Mouse (Mus musculus) ES-Bruce4 (cell line): ENCODE results near the gene Flt3l. TPM values are rescaled to one million over a fixed set of nuclear protein-coding genes. Genes with fewer than 3 reads are reported as not detected.

Experiments
- H3K27ac ChIP-seq: 2 replicates; pipeline ENCODE4 v1.5.1; 2012; ENCODE audit warnings: low read length, inconsistent platforms; ENCODE audit not compliant: insufficient read depth
- H3K27me3 ChIP-seq: 2 replicates; pipeline ENCODE4 v1.6.1; 2012; ENCODE audit warnings: mild to moderate bottlenecking, low read length, inconsistent platforms; ENCODE audit not compliant: control insufficient read depth, poor library complexity, insufficient read depth, severe bottlenecking
- H3K36me3 ChIP-seq: 2 replicates; pipeline ENCODE4 v1.6.1; 2012; ENCODE audit warnings: inconsistent platforms, mild to moderate bottlenecking, low read length, moderate library complexity; ENCODE audit not compliant: control insufficient read depth, poor library complexity, insufficient read depth, severe bottlenecking
- H3K4me1 ChIP-seq: one replicate; pipeline ENCODE4 v1.8.1; 2011; ENCODE audit warnings: low read length; ENCODE audit not compliant: control insufficient read depth, insufficient read depth
- H3K4me3 ChIP-seq: 2 replicates; pipeline ENCODE4 v1.5.1; 2011; ENCODE audit warnings: low read depth, mild to moderate bottlenecking, low read length
- H3K9ac ChIP-seq: 2 replicates; pipeline ENCODE4 v1.6.1; 2012; ENCODE audit warnings: low read depth, mild to moderate bottlenecking, inconsistent platforms; ENCODE audit not compliant: poor library complexity, severe bottlenecking
- H3K9me3 ChIP-seq: replicated peaks from 2 replicates; pipeline ENCODE4 v1.6.1; 2012; ENCODE audit warnings: mild to moderate bottlenecking, low read length, inconsistent platforms; ENCODE audit not compliant: control insufficient read depth, poor library complexity, insufficient read depth, severe bottlenecking
- CTCF ChIP-seq: IDR thresholded peaks from one replicate; pipeline ENCODE4 v1.8.1; 2011; ENCODE audit warnings: low read depth, low read length
- EP300 ChIP-seq: IDR thresholded peaks from 2 replicates; pipeline ENCODE4 v1.6.1; 2011; ENCODE audit warnings: low read depth, low read length; ENCODE audit not compliant: insufficient read depth
- POLR2A ChIP-seq: IDR thresholded peaks from one replicate; pipeline ENCODE4 v1.8.1; 2011; ENCODE audit warnings: low read length; ENCODE audit not compliant: insufficient read depth
- polyA plus RNA-seq: library from polyadenylated mRNA; stranded (reverse); fragments of >200 nt; gene quantifications from 2 replicates; pipeline ENCODE4 v1.2.4, GENCODE M21; 2011; ENCODE audit warnings: low read depth; ENCODE audit not compliant: missing spikeins, insufficient read depth, insufficient read length

Gene Flt3l
- polyA plus RNA-seq, 1 experiment, result 3.0 TPM

DNA sequence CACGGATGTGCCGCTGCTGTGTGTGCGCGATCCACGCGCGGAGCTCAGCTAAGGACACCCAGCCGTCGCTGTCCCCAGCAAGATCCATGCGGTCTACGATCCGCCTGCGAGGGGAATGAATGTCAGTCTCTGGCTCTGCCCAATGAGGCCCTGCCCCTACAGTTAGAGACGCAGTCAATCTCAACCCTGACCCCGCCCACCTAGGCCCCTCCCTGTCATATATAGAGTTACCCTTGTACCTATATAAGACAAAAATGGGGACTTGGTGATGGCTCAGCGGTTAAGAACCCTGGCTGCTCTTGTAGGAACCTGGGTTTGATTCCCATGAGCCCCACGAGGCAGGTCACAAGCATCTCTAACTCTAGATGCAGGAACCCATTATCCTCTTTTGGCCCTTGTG is 47.6 kb downstream of the Flt3l start:
- Histone ChIP-seq H3K36me3 (0 out of 2 replicates have a peak, but pooled peaks cover 3% of the 10 kb centered on the region), H3K9ac (no peak overlapping the region)

GRCm38 (mm10) chr7:45086084-45086483 is 50.1 kb downstream of the Flt3l start:
- no peak overlapping the region for H3K27ac ChIP-seq
- H3K27me3 ChIP-seq, result no peaks in the 10 kb centered on the region
- H3K36me3 ChIP-seq, result 0 out of 2 replicates have a peak, but pooled peaks cover 3% of the 10 kb centered on the region
- TF ChIP-seq POLR2A (no peak), EP300 (no peak), CTCF (peak; percentile 87)
- H3K9ac ChIP-seq, result no peak overlapping the region
- H3K4me3 ChIP-seq, result no peak overlapping the region
- no peaks in the 10 kb centered on the region for H3K9me3 ChIP-seq
- no peaks in the 10 kb centered on the region for H3K4me1 ChIP-seq

More for the DNA sequence above, 47.6 kb downstream of the Flt3l start:
- Histone ChIP-seq H3K27me3 (no peaks in the 10 kb centered on the region), H3K9me3 (no peaks in the 10 kb centered on the region), H3K27ac (no peak overlapping the region), H3K4me1 (peaks cover 4% of the 10 kb centered on the region), H3K4me3 (no peak overlapping the region)
- TF ChIP-seq POLR2A, result no peak
- TF ChIP-seq CTCF, result no peak
- TF ChIP-seq EP300, result no peak

DNA sequence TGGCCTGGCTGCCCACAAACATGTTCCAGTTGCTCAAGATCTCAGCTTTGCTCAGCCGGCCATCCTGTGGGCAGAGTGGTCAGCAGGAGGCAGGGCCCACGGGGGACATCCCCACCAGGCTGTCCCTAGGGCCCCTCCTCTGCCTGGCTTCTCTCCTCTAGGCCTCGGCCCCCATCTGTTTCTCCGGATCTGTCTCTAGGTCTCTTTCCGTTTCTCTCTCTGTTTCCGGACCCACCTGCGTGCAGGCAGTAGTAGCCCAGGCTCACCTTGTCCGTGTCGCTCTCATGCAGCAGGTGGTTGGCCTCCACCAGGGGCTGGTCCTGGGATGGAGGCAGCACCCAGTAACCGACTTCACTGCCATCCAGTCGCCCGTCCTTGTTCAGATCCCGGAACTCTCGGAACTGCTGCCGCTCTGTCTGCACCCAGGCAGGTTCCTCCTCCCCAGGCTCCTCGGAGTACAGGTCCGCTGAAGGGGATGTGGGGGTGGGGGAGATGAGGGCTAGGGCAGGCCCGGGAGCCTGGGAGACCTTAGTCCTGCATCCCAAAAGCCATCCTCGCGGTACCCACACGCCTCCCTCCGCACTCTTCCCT is 52.8 kb downstream of the Flt3l start:
- Histone ChIP-seq H3K4me1 (no peaks in the 10 kb centered on the region), H3K9me3 (no peaks in the 10 kb centered on the region), H3K27ac (no peak overlapping the region), H3K36me3 (0 out of 2 replicates have a peak, but pooled peaks cover 3% of the 10 kb centered on the region), H3K4me3 (peak overlapping the region; percentile 12), H3K27me3 (no peaks in the 10 kb centered on the region), H3K9ac (no peak overlapping the region)
- TF ChIP-seq POLR2A (no peak), EP300 (no peak), CTCF (no peak)

GRCm38 (mm10) chr7:45082401-45083299 is 53.6 kb downstream of the Flt3l start:
- H3K9ac ChIP-seq, result no peak overlapping the region
- TF ChIP-seq EP300, result 0 out of 2 replicates have a peak, but pooled peaks have one; percentile 47
- TF ChIP-seq CTCF, result peak; percentile 49
- no peak for TF ChIP-seq POLR2A
- H3K36me3 ChIP-seq, result 0 out of 2 replicates have a peak, but pooled peaks cover 3% of the 10 kb centered on the region

GRCm38 (mm10) chr7:45081016-45081415 is 55.2 kb downstream of the Flt3l start:
- H3K9me3 ChIP-seq, result no peaks in the 10 kb centered on the region
- no peaks in the 10 kb centered on the region for H3K36me3 ChIP-seq
- H3K27ac ChIP-seq, result peak overlapping the region; percentile 68
- H3K27me3 ChIP-seq, result no peaks in the 10 kb centered on the region
- H3K4me3 ChIP-seq, result no peak overlapping the region
- TF ChIP-seq CTCF (no peak), POLR2A (peak; percentile 29), EP300 (no peak)
- H3K4me1 ChIP-seq, result no peaks in the 10 kb centered on the region
- peak overlapping the region; percentile 12; the same call in 1 of the 2 replicates for H3K9ac ChIP-seq

More at GRCm38 (mm10) chr7:45082401-45083299, 53.6 kb downstream of the Flt3l start:
- H3K4me3 ChIP-seq, result peak overlapping the region; percentile 12
- H3K9me3 ChIP-seq, result no peaks in the 10 kb centered on the region
- H3K4me1 ChIP-seq, result no peaks in the 10 kb centered on the region
- no peaks in the 10 kb centered on the region for H3K27me3 ChIP-seq
- peak overlapping the region; percentile 62 for H3K27ac ChIP-seq

DNA sequence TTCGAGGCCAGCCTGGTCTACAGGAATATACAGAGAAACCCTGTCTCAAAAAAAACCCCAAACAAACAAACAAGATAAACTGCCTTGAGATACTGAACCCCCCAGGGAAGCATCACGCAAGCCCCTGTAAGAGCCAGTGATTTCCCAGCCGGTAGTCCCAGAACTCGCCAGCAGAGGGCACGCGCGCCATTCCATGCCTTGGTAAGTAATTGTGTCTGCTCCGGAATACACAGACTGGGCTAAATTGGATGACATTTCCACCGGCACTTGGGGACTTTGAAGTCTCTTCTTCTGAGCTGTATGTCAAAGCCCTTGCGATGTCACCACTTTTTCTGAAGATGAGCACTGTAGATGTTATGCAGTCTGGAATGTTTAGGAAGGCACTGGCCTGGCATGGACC is 56.4 kb downstream of the Flt3l start:
- TF ChIP-seq POLR2A (no peak), EP300 (peak; percentile 32; the same call in 1 of the 2 replicates), CTCF (peak; percentile 90)
- H3K36me3 ChIP-seq, result no peaks in the 10 kb centered on the region
- H3K9me3 ChIP-seq, result no peaks in the 10 kb centered on the region
- H3K4me1 ChIP-seq, result no peaks in the 10 kb centered on the region
- no peaks in the 10 kb centered on the region for H3K27me3 ChIP-seq
- no peak overlapping the region for H3K4me3 ChIP-seq
- H3K9ac ChIP-seq, result no peak overlapping the region
- no peak overlapping the region for H3K27ac ChIP-seq

Other genes with a start within 250 kb of the Flt3l start
- gene Med25, start 243.7 kb downstream of the Flt3l start, polyA plus RNA-seq, result 54.0 and 65.6 TPM in 2 replicates
- gene Fuz, start 240.4 kb downstream of the Flt3l start, polyA plus RNA-seq, result 15.5 and 17.5 TPM in 2 replicates
- 88.5 and 107 TPM in 2 replicates for gene Ap2a1, start 206.9 kb downstream of the Flt3l start, polyA plus RNA-seq
- gene Tsks, start 193.2 kb downstream of the Flt3l start, polyA plus RNA-seq, result not detected in 2 replicates
- 73.3 and 84.5 TPM in 2 replicates for gene Cpt1c, start 161.6 kb downstream of the Flt3l start, polyA plus RNA-seq
- gene Prmt1, start 149.9 kb downstream of the Flt3l start, polyA plus RNA-seq, result 461 and 485 TPM in 2 replicates
- 56.1 and 57.5 TPM in 2 replicates for gene Irf3, start 138.8 kb downstream of the Flt3l start, polyA plus RNA-seq
- gene Bcl2l12, start 137.7 kb downstream of the Flt3l start, polyA plus RNA-seq, result 41.9 and 46.8 TPM in 2 replicates
- gene Scaf1, start 120.1 kb downstream of the Flt3l start, polyA plus RNA-seq, result 64.2 and 73.2 TPM in 2 replicates
- gene Rras, start 118.5 kb downstream of the Flt3l start, polyA plus RNA-seq, result 72.4 and 80.4 TPM in 2 replicates
- 35.0 and 35.5 TPM in 2 replicates for gene Prr12, start 83.6 kb downstream of the Flt3l start, polyA plus RNA-seq
- 58.1 and 62.4 TPM in 2 replicates for gene Nosip, start 74.0 kb downstream of the Flt3l start, polyA plus RNA-seq
- gene Prrg2, start 73.8 kb downstream of the Flt3l start, polyA plus RNA-seq, result 7.7 and 12.0 TPM in 2 replicates
- gene Rcn3, start 44.2 kb downstream of the Flt3l start, polyA plus RNA-seq, result 66.7 and 88.2 TPM in 2 replicates
- gene Fcgrt, start 32.6 kb downstream of the Flt3l start, polyA plus RNA-seq, result 2.0 and 2.5 TPM in 2 replicates
- gene Rps11, start 12.0 kb downstream of the Flt3l start, polyA plus RNA-seq, result 2,753 and 2,969 TPM in 2 replicates
- 3,729 and 4,020 TPM in 2 replicates for gene Rpl13a, start 7.7 kb downstream of the Flt3l start, polyA plus RNA-seq
- not detected in 2 replicates for gene Gm45713, start 201 bp downstream of the Flt3l start, polyA plus RNA-seq
- 38.5 and 43.6 TPM in 2 replicates for gene Pih1d1, start 17.9 kb upstream of the Flt3l start, polyA plus RNA-seq
- gene Aldh16a1, start 18.2 kb upstream of the Flt3l start, polyA plus RNA-seq, result 36.9 and 44.2 TPM in 2 replicates
- 0.94 and 1.6 TPM in 2 replicates for gene Slc17a7, start 27.5 kb upstream of the Flt3l start, polyA plus RNA-seq
- gene Gfy, start 43.1 kb upstream of the Flt3l start, polyA plus RNA-seq, result 0.68 and 1.2 TPM in 2 replicates
- gene Pth2, start 44.6 kb upstream of the Flt3l start, polyA plus RNA-seq, result not detected in 2 replicates
- 2.2 and 2.6 TPM in 2 replicates for gene Ccdc155, start 68.5 kb upstream of the Flt3l start, polyA plus RNA-seq
- gene Dkkl1, start 75.7 kb upstream of the Flt3l start, polyA plus RNA-seq, result 4.2 and 8.6 TPM in 2 replicates
- 147 and 152 TPM in 2 replicates for gene Tead2, start 79.3 kb upstream of the Flt3l start, polyA plus RNA-seq
- 2.2 and 3.4 TPM in 2 replicates for gene Cd37, start 102.7 kb upstream of the Flt3l start, polyA plus RNA-seq
- gene Slc6a16, start 104.7 kb upstream of the Flt3l start, polyA plus RNA-seq, result 0.55 and 0.63 TPM in 2 replicates
- not detected in 2 replicates for gene Slc6a21, start 141.1 kb upstream of the Flt3l start, polyA plus RNA-seq
- gene Trpm4, start 197.3 kb upstream of the Flt3l start, polyA plus RNA-seq, result 18.9 and 19.8 TPM in 2 replicates
- gene Hrc, start 198.9 kb upstream of the Flt3l start, polyA plus RNA-seq, result 5.2 and 6.9 TPM in 2 replicates
- gene Ppfia3, start 230.6 kb upstream of the Flt3l start, polyA plus RNA-seq, result 7.2 and 9.3 TPM in 2 replicates
- 0.88 TPM in 1 of 2 replicates, not detected in the other for gene Lin7b, start 234.2 kb upstream of the Flt3l start, polyA plus RNA-seq